Mouse (Mus musculus): ENCODE results near the gene Mrpl46. TPM values are rescaled to one million over a fixed set of nuclear protein-coding genes. Genes with fewer than 3 reads are reported as not detected.

Gene Mrpl46
- 19.1 TPM for polyA plus RNA-seq (2014; fragmentation: Illumina TruSeq; extraction: RNeasy Lipid Tissue Mini Kit (QIAGEN cat#74804); ENCODE audit: low read depth, low replicate concordance)

GRCm38 (mm10) chr7:78782639-78783581 is at the start of gene Mrpl46, which contains the start of gene Mrps11:
TSS of gene Mrpl46 (minus strand) at chr7:78783531.
TSS of gene Mrps11 (plus strand) at chr7:78783119.

GRCm38 (mm10) chr7:78737614-78738210 is 45.6 kb downstream of the Mrpl46 start, which contains the start of gene Ntrk3:
TSS of gene Ntrk3 (minus strand) at chr7:78738012.

Other genes starting within 250 kb of the Mrpl46 start
- 8.0 TPM for gene Ntrk3, start 45.5 kb downstream of the Mrpl46 start, polyA plus RNA-seq (2014; fragmentation: Illumina TruSeq; extraction: RNeasy Lipid Tissue Mini Kit (QIAGEN cat#74804); ENCODE audit: low read depth, low replicate concordance)
- gene Mrps11, start 412 bp downstream of the Mrpl46 start, polyA plus RNA-seq (2014; fragmentation: Illumina TruSeq; extraction: RNeasy Lipid Tissue Mini Kit (QIAGEN cat#74804); ENCODE audit: low read depth, low replicate concordance), result 27.6 TPM
- gene Det1, start 63.7 kb upstream of the Mrpl46 start, polyA plus RNA-seq (2014; fragmentation: Illumina TruSeq; extraction: RNeasy Lipid Tissue Mini Kit (QIAGEN cat#74804); ENCODE audit: low read depth, low replicate concordance), result 8.8 TPM
- gene Aen, start 112.3 kb upstream of the Mrpl46 start, polyA plus RNA-seq (2014; fragmentation: Illumina TruSeq; extraction: RNeasy Lipid Tissue Mini Kit (QIAGEN cat#74804); ENCODE audit: low read depth, low replicate concordance), result 34.2 TPM
- 234 TPM for gene Isg20, start 129.9 kb upstream of the Mrpl46 start, polyA plus RNA-seq (2014; fragmentation: Illumina TruSeq; extraction: RNeasy Lipid Tissue Mini Kit (QIAGEN cat#74804); ENCODE audit: low read depth, low replicate concordance)